Mouse (Mus musculus): ENCODE measurements around the gene Speer4d.
"Not testable (repeated sequence)": the region's sequence is repeated elsewhere in the genome, so short reads cannot be mapped to it uniquely, and the experiment has no call there.

Gene Speer4d

GRCm38 (mm10) chr5:15618764-15619163, at the start of gene Speer4d:
Speer4d (plus strand) TSS chr5:15619064.
- DNase-seq: not testable (repeated sequence)

DNA sequence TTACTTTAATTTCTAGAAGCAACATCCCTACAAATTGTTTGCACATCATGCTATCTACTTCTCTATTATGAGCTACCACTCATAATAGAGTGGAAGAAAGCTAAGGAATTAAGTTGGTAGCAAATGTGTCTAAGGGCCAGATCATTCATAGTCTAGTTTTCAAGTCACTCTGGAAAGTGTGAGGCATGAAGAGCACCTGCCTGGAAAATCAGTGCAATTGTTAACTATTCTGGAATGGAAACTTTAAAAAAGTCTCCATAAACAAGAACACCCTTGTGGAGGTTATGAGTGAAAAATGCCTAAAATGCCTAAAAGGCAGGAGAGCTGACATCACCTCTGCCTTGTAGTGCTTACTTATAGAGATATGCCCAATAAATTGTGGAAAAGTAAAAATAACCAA, 45.1 kb upstream of the Speer4d start:
- DNase-seq: not testable (repeated sequence)

DNA sequence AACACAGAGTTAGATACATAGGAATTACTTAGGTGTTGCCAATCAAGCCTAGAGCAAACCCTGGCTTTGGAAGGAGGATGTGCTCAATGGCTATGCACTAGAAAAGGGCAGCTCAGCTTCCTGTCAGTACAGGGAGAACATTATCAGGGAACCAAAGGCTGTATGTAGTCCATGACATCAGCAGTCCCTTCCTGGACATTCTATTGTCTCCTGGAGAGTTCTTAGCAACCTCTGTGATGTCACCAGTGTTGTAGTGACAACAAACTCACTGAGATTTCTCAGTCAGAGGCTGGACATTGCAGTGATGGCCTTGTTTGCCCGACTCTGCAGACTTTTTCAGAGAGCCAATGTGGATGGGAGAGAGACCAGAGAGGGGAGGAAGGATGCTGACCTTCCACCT, 41.8 kb upstream of the Speer4d start, which contains the start of gene Gm21083:
TSS of gene Gm21083 (plus strand) at position 301 of the 400 bp plus-strand sequence.
- DNase-seq: not testable (repeated sequence)

GRCm38 (mm10) chr5:15586351-15586750, 32.5 kb upstream of the Speer4d start:
- DNase-seq: not testable (repeated sequence)

GRCm38 (mm10) chr5:15588291-15588690, 30.6 kb upstream of the Speer4d start:
- not testable (repeated sequence) for DNase-seq

DNA sequence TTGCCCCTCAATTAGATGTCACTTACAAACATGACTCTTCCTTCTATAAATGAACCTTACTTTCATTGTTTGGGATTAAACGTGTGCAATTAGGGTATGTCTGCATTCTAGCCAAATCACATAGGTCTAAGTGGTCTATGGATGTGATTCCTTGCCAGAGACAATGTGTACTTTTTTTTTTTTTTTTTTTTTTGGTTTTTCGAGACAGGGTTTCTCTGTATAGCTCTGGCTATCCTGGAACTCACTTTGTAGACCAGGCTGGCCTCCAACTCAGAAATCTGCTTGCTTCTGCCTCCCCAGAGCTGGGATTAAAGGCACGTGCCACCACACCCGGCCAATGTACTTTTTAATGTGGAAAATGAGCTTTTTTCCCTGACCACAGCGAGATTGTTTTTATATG, 28.2 kb upstream of the Speer4d start:
- DNase-seq: not testable (repeated sequence)

- DNase-seq: not testable (repeated sequence)
Measured at GRCm38 (mm10) chr5:15591577-15591976, 27.3 kb upstream of the Speer4d start.

DNA sequence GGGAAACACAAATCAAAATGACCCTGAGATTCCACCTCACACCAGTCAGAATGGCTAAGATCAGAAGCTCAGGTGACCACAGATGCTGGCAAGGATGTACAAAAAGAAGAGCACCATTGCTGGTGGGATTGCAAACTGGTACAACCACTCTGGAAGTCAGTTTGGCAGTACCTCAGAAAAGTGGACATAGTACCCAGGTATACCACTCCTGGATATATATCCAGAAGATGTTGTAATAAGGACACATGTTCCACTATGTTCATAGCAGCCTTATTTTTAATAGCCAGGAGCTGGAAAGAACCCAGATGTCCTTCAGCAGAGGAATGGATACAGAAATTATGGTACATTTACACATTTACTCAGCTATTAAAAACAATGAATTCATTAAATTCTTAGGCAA, 20.0 kb upstream of the Speer4d start:
- DNase-seq: not testable (repeated sequence)

DNA sequence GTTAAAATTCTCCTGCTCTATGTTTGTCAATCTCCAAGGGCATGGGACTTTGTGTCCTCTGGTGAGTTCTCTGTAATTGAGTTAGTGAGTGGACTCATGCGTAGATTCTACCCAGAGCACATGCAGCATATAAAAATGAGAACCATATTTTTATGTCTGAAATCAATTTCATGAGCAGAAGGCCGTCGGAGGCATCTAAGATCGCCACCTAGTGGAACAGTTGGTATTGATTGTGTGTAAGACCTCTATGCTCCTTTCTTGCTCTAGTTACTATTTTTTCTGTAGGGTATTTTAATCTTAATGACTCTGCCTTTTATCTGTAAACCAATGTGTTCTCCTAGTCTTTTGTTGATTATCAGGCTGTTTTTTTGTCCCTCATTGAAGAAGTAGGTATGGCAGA, 18.5 kb upstream of the Speer4d start:
- not testable (repeated sequence) for DNase-seq

- not testable (repeated sequence) for DNase-seq
Measured at GRCm38 (mm10) chr5:15601481-15601880, 17.4 kb upstream of the Speer4d start.

DNA sequence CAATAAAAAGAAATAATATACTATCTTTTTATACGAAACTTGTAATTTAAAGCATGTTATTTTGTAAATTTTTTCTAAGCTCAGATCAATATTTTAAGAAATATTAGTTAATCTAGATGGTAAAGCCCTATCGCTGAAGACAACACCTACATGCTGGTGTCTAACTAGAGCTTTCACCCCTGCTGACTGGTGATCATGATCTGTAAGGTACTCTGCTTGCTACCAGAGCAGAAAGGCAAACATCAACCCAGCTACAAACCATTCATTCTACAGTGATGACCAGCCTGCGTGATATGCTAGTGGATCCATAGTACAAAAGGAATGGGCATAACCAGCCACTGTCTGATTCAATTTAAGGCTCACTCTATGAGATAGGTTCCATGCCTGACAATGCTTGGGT, 16.9 kb upstream of the Speer4d start:
- not testable (repeated sequence) for DNase-seq

DNA sequence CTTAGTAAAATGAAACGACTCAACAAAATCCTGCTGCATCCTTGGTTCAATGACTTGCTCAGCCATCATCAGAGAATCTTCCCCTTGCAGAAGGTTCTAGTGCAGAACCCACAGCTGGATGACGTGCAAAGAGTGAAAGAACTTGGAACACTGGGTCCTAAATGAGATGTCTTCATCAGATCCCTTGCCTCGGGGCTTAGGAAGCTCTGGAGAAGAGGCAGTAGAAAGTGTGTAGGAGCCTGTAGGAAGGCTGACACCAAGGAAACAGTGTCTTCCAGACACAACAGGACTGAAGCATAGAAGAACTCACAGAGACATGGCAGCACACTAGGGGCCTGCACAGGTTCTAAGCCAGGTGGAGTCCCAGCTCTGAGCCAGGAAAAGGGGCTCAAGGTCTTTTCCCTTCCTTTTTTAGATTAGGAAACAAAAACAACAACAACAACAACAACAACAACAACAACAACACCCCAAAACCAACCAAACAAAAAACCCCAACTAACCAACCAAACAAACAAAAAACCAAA, 16.4 kb upstream of the Speer4d start:
- DNase-seq: not testable (repeated sequence)

- DNase-seq: not testable (repeated sequence)
Measured at GRCm38 (mm10) chr5:15603008-15603407, 15.9 kb upstream of the Speer4d start.

GRCm38 (mm10) chr5:15603585-15603984, 15.3 kb upstream of the Speer4d start:
- DNase-seq: not testable (repeated sequence)

GRCm38 (mm10) chr5:15606677-15607076, 12.2 kb upstream of the Speer4d start:
- peak; percentile 10 for DNase-seq

GRCm38 (mm10) chr5:15610695-15611094, 8.2 kb upstream of the Speer4d start:
- not testable (repeated sequence) for DNase-seq

DNA sequence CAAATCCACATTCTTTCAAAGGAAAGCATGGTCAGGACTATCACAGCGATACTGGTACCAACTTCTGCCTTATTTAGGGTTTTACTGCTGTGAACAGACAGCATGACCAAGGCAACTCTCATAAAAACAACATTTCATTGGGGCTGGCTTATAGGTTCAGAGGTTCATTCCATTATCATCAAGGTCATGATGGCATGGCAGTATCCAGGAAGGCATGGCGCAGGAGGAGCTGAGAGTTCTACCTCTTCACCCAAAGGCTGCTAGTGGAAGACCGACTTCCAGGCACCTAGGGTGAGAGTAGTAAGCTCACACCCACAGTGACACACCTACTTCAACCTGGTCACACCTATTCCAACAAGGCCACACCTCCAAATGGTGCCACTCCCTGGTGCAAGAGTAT, 2.7 kb upstream of the Speer4d start:
- not testable (repeated sequence) for DNase-seq

DNA sequence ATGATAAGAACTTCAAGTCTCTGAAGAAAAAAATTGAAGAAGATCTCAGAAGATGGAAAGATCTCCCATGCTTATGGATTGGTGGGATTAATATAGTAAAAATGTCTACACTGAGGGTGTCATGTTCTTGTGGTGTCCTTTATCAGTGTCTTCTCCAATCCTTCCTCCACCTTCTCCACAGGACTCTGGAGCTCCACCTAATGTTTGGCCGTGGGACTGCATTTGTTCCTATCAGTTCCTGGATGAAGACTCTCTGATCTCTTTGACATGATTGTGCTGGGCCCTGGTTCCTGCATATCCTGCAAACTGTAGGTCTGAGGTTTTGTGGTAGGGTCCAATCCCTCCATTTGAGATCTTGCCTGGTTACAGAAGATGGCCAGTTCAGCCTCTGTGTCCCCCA, 9.3 kb downstream of the Speer4d start:
- DNase-seq: not testable (repeated sequence)

DNA sequence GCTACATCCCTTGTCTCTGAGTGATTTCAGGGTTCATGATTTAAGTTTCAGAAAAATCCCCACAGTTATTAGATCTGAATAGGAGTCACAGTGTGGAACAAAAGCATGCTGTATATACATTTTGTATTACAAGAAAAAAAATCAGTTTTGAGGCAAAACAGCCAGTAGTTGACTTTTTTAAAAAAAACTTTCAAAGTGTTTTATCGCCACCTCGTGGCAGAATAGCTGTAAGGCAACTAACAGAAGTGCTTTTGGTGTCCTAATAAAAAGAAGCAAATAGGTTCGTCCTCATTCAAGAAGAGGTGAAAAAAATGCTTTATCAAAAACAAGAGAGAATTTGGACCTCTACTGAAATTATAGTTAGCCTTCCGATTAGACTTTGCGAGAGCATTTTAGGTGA, 11.2 kb downstream of the Speer4d start:
- DNase-seq: not testable (repeated sequence)

DNA sequence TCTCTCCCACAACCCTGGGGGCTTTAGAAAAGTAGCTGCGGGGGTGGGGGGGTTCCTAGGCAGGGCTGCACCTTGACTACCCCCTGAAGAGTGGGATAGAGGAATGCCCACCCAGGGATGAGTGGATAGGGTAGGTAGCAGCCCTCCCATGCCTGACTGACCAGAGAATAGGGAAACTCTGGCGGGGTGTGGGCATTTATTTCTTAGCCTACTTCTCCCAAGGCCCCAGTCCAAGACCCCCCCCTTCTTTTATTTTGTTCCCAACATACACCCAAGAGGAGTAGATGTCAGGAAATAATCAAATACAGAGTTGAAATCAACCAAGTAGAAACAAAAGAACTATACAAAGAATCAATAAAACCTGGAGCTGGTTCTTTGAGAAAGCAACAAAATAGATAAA, 18.8 kb downstream of the Speer4d start:
- not testable (repeated sequence) for DNase-seq

- DNase-seq: not testable (repeated sequence)
Measured at GRCm38 (mm10) chr5:15645707-15646106, 26.8 kb downstream of the Speer4d start.

DNA sequence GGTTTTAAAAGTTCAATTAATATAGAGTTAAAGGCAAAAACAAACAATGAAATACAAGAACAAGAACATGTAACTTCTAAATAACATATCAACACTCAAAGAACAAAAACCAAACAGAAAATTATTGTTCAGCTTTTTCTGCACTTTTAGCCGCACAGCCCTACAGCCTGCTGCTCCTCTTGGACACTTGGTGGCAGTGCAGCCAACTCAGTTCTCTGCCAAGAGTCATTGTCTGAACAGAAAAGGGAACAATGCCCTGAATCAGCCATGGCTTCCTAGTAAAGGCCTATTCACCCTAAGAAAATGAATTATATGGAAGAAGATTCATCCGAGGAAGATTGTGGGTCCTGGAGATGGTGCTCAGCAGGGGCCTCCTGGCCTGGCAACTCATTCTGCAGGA, 33.5 kb downstream of the Speer4d start:
- not testable (repeated sequence) for DNase-seq

- DNase-seq: not testable (repeated sequence)
Measured at GRCm38 (mm10) chr5:15656959-15657358, 38.1 kb downstream of the Speer4d start, which contains the start of gene 4930572O03Rik. 4930572O03Rik (minus strand) TSS chr5:15657059.

- not testable (repeated sequence) for DNase-seq
Measured at GRCm38 (mm10) chr5:15663847-15664246, 45.0 kb downstream of the Speer4d start.

GRCm38 (mm10) chr5:15670789-15671188, 51.9 kb downstream of the Speer4d start:
- DNase-seq: not testable (repeated sequence)

Measured in layer of hippocampus, adult 9-11 months (tissue).